Mouse (Mus musculus) layer of hippocampus, postnatal 14 days (tissue): ENCODE measurements around the gene Pola2. TPM values are rescaled to one million over a fixed set of nuclear protein-coding genes. Genes with fewer than 3 reads are reported as not detected.
A peak's percentile ranks its signal among the peaks of the same experiment; 100 is the strongest.

ENCODE experiments used
- DNase-seq, 2 experiments: peaks; one replicate each; pipeline ENCODE4 v3.0.0; 2021 to 2022; ENCODE audit warnings: low spot score in 2 of 2, mixed read lengths in 1 of 2
- long read RNA-seq, 2 experiments: library from polyadenylated mRNA; stranded (forward); transcript quantifications; one replicate each; pipeline ENCODE4 v2.0.0; 2021
- total RNA-seq, 2 experiments: library from RNA; stranded (reverse); gene quantifications; 2 replicates each; pipeline ENCODE4 v1.2.3; 2021

Gene Pola2
- total RNA-seq = 1 to 10 TPM; 8.0 to 10.0 TPM
- long read RNA-seq, experiment 1, partial matches to known transcripts = 0 of 5 reads
- long read RNA-seq, experiment 1, other reads (novel, unspliced or antisense) = 4 of 5 reads
- long read RNA-seq, experiment 2, transcript Pola2-201 (18 exons, 2,421 nt) = major isoform, 6 of 10 reads
- long read RNA-seq, experiment 2, partial matches to known transcripts = 1 of 10 reads
- long read RNA-seq, experiment 2, other reads (novel, unspliced or antisense) = 2 of 10 reads

GRCm38 (mm10) chr19:5963883-5964562 is at the start of gene Pola2:
Gene Pola2 (minus strand): TSS chr19:5964202.
- DNase-seq = peak; percentile 84 to 87

DNA sequence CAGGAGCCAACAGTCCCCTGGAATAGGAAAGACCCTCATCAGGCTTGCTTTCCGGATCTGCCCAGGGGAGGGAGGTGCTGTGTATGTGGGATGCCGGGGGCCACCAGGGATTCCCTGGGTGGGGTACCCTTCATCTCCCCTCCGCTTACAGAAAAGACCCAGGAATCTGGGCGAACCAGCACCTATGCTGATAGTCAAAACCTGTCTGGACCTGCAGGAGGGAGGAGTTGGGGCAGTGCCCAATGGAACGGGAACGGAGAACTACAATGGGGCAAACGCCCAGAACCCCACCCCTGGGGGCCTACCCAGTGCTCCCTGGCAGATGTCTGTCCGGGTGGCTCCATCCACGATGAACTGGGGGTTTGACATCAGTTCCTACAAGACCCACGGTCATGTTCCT is 49.7 kb upstream of the Pola2 start:
- no peak for DNase-seq

DNA sequence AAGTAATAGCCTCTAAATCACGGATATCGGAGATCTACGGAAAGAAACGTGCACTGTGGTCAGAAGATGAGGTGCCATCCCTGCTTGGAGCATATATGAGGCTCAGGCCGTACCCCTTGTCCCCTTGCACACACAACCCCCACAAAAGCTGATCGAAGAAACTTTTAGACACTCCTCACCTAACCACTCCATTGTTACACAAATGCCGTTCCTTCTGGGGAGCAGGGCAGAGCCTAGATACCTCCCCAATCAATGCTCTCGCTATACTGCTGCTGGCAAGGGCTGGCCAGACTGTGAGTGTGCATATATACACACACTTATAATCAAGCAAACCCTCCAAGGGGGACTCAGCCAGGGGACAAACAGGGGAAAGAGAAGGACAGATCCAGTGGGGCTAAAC is 45.1 kb upstream of the Pola2 start:
- DNase-seq = no peak

DNA sequence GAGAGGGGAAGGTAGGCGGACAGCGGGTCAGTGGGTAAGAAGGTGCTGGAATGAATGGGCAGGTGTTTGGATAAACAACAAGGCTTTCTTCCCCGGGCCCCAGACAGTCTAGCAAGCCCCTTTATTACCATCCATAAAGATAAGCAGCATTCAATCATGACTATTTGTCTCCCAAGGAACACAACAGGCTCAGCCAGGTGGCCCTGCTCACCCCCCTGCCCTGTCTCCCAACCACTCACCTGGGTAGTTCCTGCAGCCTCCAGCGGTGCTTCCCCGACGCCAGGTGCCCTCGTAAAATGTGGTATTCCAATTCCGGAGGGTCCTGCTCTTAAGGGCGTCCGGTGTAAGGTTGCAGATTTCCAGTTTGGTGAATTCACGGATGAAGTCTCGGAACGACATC is 43.0 kb upstream of the Pola2 start:
- no peak for DNase-seq

- DNase-seq = no peak
Measured at GRCm38 (mm10) chr19:6005541-6005940, 41.5 kb upstream of the Pola2 start.

DNA sequence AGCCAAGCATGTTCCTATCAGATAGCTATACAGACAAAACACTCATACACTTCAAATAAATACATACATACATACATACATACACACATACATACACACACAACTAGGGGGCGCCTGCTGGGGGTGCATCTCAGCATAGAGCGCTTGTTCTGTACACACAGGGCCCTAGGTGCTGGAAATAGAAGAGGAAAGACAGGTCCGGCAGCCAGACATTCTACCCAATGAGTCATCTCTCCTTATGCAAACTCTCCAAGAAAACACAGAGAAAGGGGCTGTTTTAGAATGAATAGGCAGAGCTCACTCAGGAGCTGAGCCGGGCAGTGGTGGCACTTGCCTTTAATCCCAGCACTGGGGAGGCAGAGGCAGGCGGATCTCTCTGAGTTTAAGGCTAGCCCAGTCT is 36.0 kb upstream of the Pola2 start:
- DNase-seq = no peak

- no peak for DNase-seq
Measured at GRCm38 (mm10) chr19:5998180-5998579, 34.2 kb upstream of the Pola2 start.

GRCm38 (mm10) chr19:5994711-5995110 is 30.7 kb upstream of the Pola2 start:
- DNase-seq = no peak

DNA sequence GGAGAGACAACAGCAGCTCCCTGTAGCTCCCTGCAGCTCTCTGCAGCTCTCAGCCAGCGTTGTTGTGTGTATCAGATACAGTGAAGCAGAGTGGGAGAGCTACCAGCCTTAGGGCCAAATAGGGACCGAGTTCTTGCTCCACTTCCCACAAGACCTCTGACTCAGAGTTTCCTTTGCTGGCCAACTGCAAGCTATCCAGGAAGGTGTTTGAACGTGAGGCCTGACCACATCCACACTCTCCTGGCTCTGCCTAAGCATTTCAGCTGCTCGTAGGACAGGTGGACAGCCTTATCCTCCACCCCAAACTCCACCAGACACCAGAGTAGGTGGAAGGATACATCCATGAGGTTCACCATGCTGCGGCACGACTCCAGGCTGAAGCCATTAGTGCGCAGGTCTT is 28.0 kb upstream of the Pola2 start:
- no peak for DNase-seq

GRCm38 (mm10) chr19:5991467-5991866 is 27.5 kb upstream of the Pola2 start:
- no peak for DNase-seq

DNA sequence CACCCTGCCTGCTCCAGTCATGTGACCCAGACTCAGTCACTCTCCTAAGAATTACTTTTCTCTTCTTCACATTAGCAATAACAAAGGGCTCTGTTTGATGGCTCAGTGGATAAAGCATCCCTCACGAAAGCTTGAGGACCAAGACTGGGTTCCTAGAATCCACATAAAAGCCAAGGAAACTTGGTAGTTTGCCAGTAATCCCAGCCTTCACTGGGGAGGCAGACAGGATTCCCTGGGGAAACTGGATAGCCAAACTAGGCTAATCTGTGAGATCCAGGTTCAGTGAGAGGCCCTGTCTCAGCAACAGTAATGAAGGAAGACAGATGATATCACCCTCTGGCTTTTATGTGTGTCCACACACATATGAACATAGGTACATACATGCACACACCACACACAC is 26.9 kb upstream of the Pola2 start:
- no peak for DNase-seq

DNA sequence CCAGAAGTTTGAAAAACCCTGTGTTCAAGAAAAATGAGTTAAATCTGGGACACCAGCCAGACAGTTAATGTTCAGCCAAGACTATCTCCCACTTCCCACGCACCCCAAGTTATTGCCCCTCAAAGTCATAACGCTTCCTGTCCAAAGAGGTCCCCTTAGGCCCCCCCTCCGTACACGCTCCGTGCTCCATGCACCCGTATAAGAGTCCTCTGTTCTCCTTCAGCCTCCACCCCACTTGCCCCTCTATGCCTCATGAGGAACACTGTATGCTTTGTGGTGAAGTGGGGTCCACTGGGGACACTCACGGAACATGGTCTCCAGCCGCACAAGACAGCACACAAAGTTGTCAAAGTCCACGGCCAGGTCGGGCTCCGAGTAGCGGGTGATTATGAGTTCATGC is 26.0 kb upstream of the Pola2 start:
- DNase-seq = no peak

DNA sequence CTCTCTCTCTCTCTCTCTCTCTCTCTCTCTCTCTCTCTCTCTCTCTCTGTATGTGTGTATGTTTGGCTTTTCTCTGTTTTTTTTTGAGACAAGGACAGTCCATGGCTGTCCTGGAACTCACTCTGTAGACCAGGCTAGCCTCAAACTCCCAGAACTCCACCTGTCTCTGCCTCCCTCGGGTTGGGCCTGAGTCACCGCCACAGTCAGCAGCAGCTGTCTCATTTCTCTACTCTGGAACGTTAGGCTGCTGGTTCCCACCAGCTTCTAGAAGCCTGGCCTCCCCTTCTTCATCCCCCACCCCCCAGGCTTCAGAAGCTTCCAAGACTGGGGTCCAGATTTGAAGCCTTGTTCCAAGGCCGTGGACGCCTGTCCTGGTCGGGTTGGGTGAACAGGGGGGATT is 25.6 kb upstream of the Pola2 start:
- no peak for DNase-seq

DNA sequence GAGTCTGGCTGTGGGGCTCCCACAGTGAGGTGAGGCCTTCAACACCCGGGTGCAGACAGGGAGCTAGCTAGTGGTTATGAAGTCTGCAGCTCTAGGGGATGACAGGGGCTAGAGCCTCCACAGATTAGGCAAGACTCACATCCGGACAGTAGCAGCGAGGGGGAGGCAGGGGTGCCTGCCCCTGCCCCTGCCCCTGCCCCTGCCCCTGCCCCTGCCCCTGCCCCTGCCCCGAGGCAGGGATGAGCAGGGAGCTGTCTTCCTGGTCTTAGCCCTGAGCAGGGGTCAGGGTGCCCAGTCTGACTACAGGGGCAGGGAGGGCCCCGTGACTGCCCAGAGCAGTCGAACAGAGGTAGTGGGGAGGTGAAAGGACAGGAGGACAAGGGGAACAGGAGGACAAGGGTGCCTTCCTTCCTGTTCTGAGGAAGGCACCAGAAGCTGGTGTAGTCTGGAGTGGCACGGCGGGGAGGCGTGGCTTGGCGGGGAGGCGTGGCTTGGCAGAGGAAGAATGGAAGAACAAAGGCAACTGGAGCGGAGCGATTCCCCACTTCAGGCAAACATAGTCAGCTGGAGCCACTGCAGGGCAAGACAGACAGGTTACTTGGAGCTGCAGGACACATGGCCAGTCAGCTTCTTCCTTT is 24.9 kb upstream of the Pola2 start:
- peak; percentile 51 to 65 for DNase-seq

DNA sequence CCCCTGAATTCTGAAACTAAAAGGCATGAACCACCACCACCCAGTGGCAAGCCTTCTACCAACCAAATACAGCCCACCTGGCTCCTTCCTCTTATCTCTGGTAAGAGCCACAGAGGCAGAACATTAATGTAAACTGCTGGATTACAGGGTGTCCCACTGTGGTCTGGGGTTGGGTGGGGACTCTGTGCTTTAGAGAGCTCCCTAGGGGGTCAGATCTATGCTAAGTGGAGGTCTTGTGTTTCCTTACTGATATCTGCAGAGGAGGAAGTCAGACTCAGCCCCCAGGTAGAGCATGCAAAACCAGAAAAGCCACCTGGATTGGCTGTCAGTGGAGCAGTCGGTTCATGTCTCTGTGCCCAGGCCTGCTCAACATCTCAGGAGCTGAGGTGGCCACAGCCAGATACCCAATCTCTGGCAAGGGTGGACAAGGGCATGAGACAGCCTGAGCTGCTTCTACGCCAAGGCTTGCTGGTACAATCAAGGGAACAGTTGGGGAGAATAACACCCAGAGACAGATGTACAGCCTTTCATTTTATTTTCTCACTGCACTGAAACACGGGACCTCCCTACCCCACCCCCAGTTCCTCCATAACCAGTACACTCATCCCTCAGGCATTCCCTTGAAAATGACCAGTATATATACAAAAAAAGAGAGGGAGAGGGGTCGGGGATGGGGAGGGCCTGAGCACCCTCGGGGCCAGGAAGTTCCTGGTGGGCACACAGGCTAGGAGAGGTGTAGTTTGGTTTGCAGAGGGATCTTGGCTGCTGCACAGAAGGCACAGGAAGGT is 24.2 kb upstream of the Pola2 start:
- no peak for DNase-seq

DNA sequence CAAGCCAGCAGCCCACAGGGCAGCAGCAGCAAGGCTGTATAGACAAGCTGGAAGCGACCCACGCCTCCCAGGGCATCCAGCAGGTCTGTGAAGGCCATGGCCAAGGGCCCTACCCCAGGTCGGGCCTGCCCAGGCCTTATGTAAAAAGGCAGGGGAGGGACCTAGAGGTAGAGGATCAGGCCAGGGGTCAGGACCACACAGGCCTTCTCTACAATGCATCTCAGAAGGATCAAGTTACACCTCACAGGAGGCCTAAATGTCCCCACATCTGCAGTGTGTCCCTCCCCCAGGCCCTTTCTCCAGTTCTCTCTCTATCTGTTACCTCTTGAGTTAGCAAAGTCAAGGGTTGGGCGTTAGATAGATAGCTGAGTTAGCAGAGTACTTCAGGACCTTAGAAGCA is 22.0 kb upstream of the Pola2 start, which contains the start of gene Slc22a20:
Gene Slc22a20 (minus strand): TSS at position 101 of the 400 bp plus-strand sequence.
- DNase-seq = no peak

GRCm38 (mm10) chr19:5980477-5980876 is 16.5 kb upstream of the Pola2 start:
- DNase-seq = no peak

DNA sequence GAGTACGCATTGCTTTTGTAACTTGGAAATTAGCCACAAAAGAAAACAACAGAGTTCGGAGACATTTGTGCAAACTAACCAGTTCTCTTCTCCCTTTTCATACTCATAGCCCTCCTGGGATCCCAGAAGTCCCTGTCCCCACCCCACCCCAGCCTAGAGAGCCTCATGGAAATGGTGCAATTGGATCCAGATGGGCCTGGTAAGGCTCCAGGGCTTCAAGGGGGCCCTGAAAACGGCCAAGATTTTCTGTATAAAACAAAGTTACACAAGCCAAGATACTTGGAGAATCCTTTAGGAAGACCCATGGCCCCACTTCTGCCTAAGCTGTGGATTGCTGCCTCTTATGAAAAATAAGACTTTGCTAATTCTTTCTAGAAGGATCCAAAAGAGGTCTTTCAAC is 13.7 kb upstream of the Pola2 start:
- no peak for DNase-seq

- peak; percentile 62 to 91 for DNase-seq
Measured at GRCm38 (mm10) chr19:5975676-5976075, 11.7 kb upstream of the Pola2 start.

- no peak for DNase-seq
Measured at GRCm38 (mm10) chr19:5975112-5975511, 11.1 kb upstream of the Pola2 start.

DNA sequence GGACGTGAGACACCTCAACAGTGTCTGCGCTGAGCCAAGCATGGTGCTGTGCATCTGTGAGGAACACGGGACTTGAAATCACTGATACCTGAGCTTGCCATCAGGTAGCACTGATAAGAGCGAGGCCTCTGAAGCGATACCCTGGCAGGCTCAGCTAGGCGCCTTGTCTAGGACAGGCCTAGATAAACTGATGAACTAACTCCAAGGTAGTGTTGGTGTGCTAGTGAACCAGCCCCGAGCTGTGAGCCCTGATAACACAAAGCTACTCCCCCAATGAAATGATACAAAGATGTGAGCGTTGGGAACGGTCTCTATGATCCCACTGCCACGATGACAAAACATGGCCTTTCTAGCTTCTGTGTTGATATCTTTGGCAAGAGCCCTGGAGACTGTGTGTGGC is 3.7 kb upstream of the Pola2 start:
- no peak for DNase-seq

DNA sequence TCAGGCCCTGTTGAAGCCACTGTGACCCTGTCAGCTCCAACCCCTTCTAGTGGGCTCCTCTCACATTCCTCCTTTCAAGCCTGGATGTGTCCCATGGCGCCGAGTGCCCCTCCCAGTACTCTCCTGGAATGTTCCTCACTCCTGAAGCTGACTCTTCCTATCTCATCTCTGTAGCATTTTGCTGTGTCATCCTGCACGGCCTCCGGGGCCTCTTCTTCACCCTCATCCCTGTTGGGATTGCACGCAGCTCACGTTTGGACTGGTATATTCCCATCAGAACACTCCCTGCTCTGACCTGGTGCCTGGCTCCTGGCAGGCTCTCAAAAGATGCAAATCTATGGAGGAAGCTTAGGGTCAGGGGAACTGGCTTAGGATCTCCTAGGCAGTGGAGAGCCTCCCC is 2.8 kb upstream of the Pola2 start:
- no peak for DNase-seq
